Mouse (Mus musculus): ENCODE results near the gene Mdga1.

The Mdga1 gene

GRCm38 (mm10) chr17:29981568-29981967 lies 11.7 kb upstream of the Mdga1 start:
- no peak for DNase-seq (ENCODE audit: low spot score in 2 of 2)

GRCm38 (mm10) chr17:29979841-29980240 lies 10.0 kb upstream of the Mdga1 start:
- DNase-seq (ENCODE audit: low spot score in 2 of 2) = peak; percentile 13 to 37

GRCm38 (mm10) chr17:29979020-29979419 lies 9.1 kb upstream of the Mdga1 start:
- DNase-seq (ENCODE audit: low spot score in 2 of 2) = no peak

- DNase-seq (ENCODE audit: low spot score in 2 of 2) = peak; percentile 27 to 41
These were observed 5.8 kb upstream of the Mdga1 start for GRCm38 (mm10) chr17:29975731-29976130.

GRCm38 (mm10) chr17:29973226-29973625 lies 3.3 kb upstream of the Mdga1 start:
- no peak for DNase-seq (ENCODE audit: low spot score in 2 of 2)

- DNase-seq (ENCODE audit: low spot score in 2 of 2) = no peak
These were observed 2.0 kb upstream of the Mdga1 start for GRCm38 (mm10) chr17:29971761-29972432.

- DNase-seq (ENCODE audit: low spot score in 2 of 2) = peak; percentile 10 to 25
These were observed 4.4 kb downstream of the Mdga1 start for GRCm38 (mm10) chr17:29965506-29965905.

- DNase-seq (ENCODE audit: low spot score in 2 of 2) = peak in 1 of 2 experiments; percentile 28
These were observed 6.1 kb downstream of the Mdga1 start for GRCm38 (mm10) chr17:29963730-29964259.

- DNase-seq (ENCODE audit: low spot score in 2 of 2) = no peak
These were observed 14.0 kb downstream of the Mdga1 start for GRCm38 (mm10) chr17:29955880-29956279.

GRCm38 (mm10) chr17:29954316-29954715 lies 15.6 kb downstream of the Mdga1 start:
- no peak for DNase-seq (ENCODE audit: low spot score in 2 of 2)

- no peak for DNase-seq (ENCODE audit: low spot score in 2 of 2)
These were observed 18.8 kb downstream of the Mdga1 start for GRCm38 (mm10) chr17:29951100-29951499.

GRCm38 (mm10) chr17:29950574-29950973 lies 19.3 kb downstream of the Mdga1 start:
- no peak for DNase-seq (ENCODE audit: low spot score in 2 of 2)

- DNase-seq (ENCODE audit: low spot score in 2 of 2) = no peak
These were observed 22.6 kb downstream of the Mdga1 start for GRCm38 (mm10) chr17:29947271-29947714.

- DNase-seq (ENCODE audit: low spot score in 2 of 2) = no peak
These were observed 25.5 kb downstream of the Mdga1 start for GRCm38 (mm10) chr17:29944376-29944775.

- no peak for DNase-seq (ENCODE audit: low spot score in 2 of 2)
These were observed 30.9 kb downstream of the Mdga1 start for GRCm38 (mm10) chr17:29939011-29939410.

- DNase-seq (ENCODE audit: low spot score in 2 of 2) = no peak
These were observed 32.5 kb downstream of the Mdga1 start for GRCm38 (mm10) chr17:29937350-29937781.

GRCm38 (mm10) chr17:29934133-29934851 lies 35.6 kb downstream of the Mdga1 start:
- DNase-seq (ENCODE audit: low spot score in 2 of 2) = no peak

- DNase-seq (ENCODE audit: low spot score in 2 of 2) = no peak
These were observed 37.1 kb downstream of the Mdga1 start for GRCm38 (mm10) chr17:29932753-29933152.

- DNase-seq (ENCODE audit: low spot score in 2 of 2) = no peak
These were observed 38.5 kb downstream of the Mdga1 start for GRCm38 (mm10) chr17:29931224-29931945.

GRCm38 (mm10) chr17:29928751-29929237 lies 41.1 kb downstream of the Mdga1 start:
- peak; percentile 4 to 12 for DNase-seq (ENCODE audit: low spot score in 2 of 2)

GRCm38 (mm10) chr17:29925608-29926606 lies 44.0 kb downstream of the Mdga1 start:
- no peak for DNase-seq (ENCODE audit: low spot score in 2 of 2)

All from spleen, postnatal 36 days (tissue).